Mouse (Mus musculus) MEL (cell line): ENCODE results near the gene Gm5127.

ENCODE experiments used
- CTCF ChIP-seq, 3 experiments: IDR thresholded peaks in 2 of 3; conservative IDR thresholded peaks in 1 of 3; 2 replicates each; pipeline ENCODE4 v1.5.1; 2011 to 2012; ENCODE audit warnings: low read length in 3 of 3, low read depth in 2 of 3, mild to moderate bottlenecking in 2 of 3, improper control_type of control experiment in 1 of 3, inconsistent platforms in 1 of 3, mixed read lengths in 1 of 3, moderate library complexity in 1 of 3; ENCODE audit not compliant: control insufficient read depth in 1 of 3, insufficient read depth in 1 of 3, poor library complexity in 1 of 3, severe bottlenecking in 1 of 3
- E2F4 ChIP-seq: IDR thresholded peaks from 2 replicates; pipeline ENCODE4 v1.6.1; 2011; ENCODE audit warnings: low read depth, low read length, improper control_type of control experiment, borderline replicate concordance
- ELF1 ChIP-seq: IDR thresholded peaks from 2 replicates; pipeline ENCODE4 v1.6.1; 2014; ENCODE audit warnings: low read depth, mild to moderate bottlenecking, inconsistent platforms, low read length, improper control_type of control experiment, moderate library complexity
- EP300 ChIP-seq, 2 experiments: IDR thresholded peaks; 2 replicates each; pipeline ENCODE4 v1.6.1; 2011; ENCODE audit warnings: improper control_type of control experiment in 2 of 2, low read length in 2 of 2, low read depth in 1 of 2, mild to moderate bottlenecking in 1 of 2
- GATA1 ChIP-seq: IDR thresholded peaks from 2 replicates; pipeline ENCODE4 v1.6.1; 2011; ENCODE audit warnings: low read depth, low read length, improper control_type of control experiment
- MAFK ChIP-seq: IDR thresholded peaks from 2 replicates; pipeline ENCODE4 v1.6.1; 2011; ENCODE audit warnings: low read depth, mild to moderate bottlenecking, low read length, improper control_type of control experiment, borderline replicate concordance
- NRF1 ChIP-seq: IDR thresholded peaks from 2 replicates; pipeline ENCODE4 v1.6.1; 2014; ENCODE audit warnings: low read depth, mild to moderate bottlenecking, inconsistent platforms, low read length, improper control_type of control experiment, moderate library complexity; ENCODE audit not compliant: poor library complexity, insufficient read depth, severe bottlenecking
- POLR2A ChIP-seq, 2 experiments: IDR thresholded peaks; 2 replicates each; pipeline ENCODE4 v1.6.1; 2011 to 2012; ENCODE audit warnings: low read length in 2 of 2, mild to moderate bottlenecking in 2 of 2, control low read depth in 1 of 2, improper control_type of control experiment in 1 of 2, low read depth in 1 of 2, moderate library complexity in 1 of 2; ENCODE audit not compliant: control insufficient read depth in 1 of 2, insufficient read depth in 1 of 2, poor library complexity in 1 of 2
- POLR2AphosphoS2 ChIP-seq: IDR thresholded peaks from 2 replicates; pipeline ENCODE4 v1.6.1; 2011; ENCODE audit warnings: low read length, improper control_type of control experiment
- TAL1 ChIP-seq: IDR thresholded peaks from 2 replicates; pipeline ENCODE4 v1.6.1; 2012; ENCODE audit warnings: mild to moderate bottlenecking, inconsistent platforms, low read length, moderate library complexity, mixed read lengths
- TBP ChIP-seq: IDR thresholded peaks from 2 replicates; pipeline ENCODE4 v1.8.0; 2011; ENCODE audit warnings: low read depth, low read length, improper control_type of control experiment
- USF1 ChIP-seq: IDR thresholded peaks from 2 replicates; pipeline ENCODE4 v1.6.1; 2014; ENCODE audit warnings: low read depth, mild to moderate bottlenecking, inconsistent platforms, low read length, improper control_type of control experiment, moderate library complexity
- ZKSCAN1 ChIP-seq: IDR thresholded peaks from 2 replicates; pipeline ENCODE4 v1.6.1; 2012; ENCODE audit warnings: low read depth, mild to moderate bottlenecking, inconsistent platforms, low read length, improper control_type of control experiment, moderate library complexity
- ZNF384 ChIP-seq: IDR thresholded peaks from 2 replicates; pipeline ENCODE4 v1.6.1; 2012; ENCODE audit warnings: low read depth, mild to moderate bottlenecking, inconsistent platforms, low read length, improper control_type of control experiment

GRCm38 (mm10) chrX:106634799-106635541 lies 52.0 kb downstream of the Gm5127 start:
- TF ChIP-seq CTCF (IDR thresholded peaks at IDR 0.05 in 2 of 3, conservative IDR thresholded peaks at IDR 0.05 in 1 of 3; ENCODE audit: control insufficient read depth in 1 of 3, insufficient read depth in 1 of 3, low read depth in 2 of 3, low read length in 3 of 3, poor library complexity in 1 of 3, severe bottlenecking in 1 of 3), result no peak
- TF ChIP-seq NRF1, result no peak
- no peak for TF ChIP-seq POLR2A (IDR thresholded peaks at IDR 0.05; ENCODE audit: control insufficient read depth in 1 of 2, insufficient read depth in 1 of 2, low read depth in 1 of 2, low read length in 2 of 2, poor library complexity in 1 of 2)
- no peak for TF ChIP-seq GATA1
- no peak for TF ChIP-seq MAFK
- no peak for TF ChIP-seq TAL1
- TF ChIP-seq EP300 (IDR thresholded peaks at IDR 0.05; ENCODE audit: low read depth in 1 of 2, low read length in 2 of 2), result no peak
- no peak for TF ChIP-seq TBP
- no peak for TF ChIP-seq ELF1
- no peak for TF ChIP-seq POLR2AphosphoS2
- no peak for TF ChIP-seq USF1
- TF ChIP-seq E2F4, result no peak
- no peak for TF ChIP-seq ZNF384
- TF ChIP-seq ZKSCAN1, result no peak
